Mouse (Mus musculus) liver, embryonic 15.5 days (tissue): ENCODE measurements around the gene Coro1b. TPM values are rescaled to one million over a fixed set of nuclear protein-coding genes. Genes with fewer than 3 reads are reported as not detected.
A peak's percentile ranks its signal among the peaks of the same experiment; 100 is the strongest.
"Not testable (repeated sequence)": the region's sequence is repeated elsewhere in the genome, so short reads cannot be mapped to it uniquely, and the experiment has no call there.

Source experiments
- ATAC-seq: fragments of 200-750 bp; cut with Nextera tagmentation; 2 replicates; pipeline ENCODE4 v1.8.0; 2017; ENCODE audit warnings: moderate number of reproducible peaks, mild to moderate bottlenecking, moderate library complexity; ENCODE audit not compliant: insufficient read depth
- H3K27ac ChIP-seq: fragments of 300-500 bp; sonication (generic); replicated peaks from 2 replicates; pipeline ENCODE4 v1.5.1; 2015; ENCODE audit warnings: mild to moderate bottlenecking, inconsistent platforms
- H3K27me3 ChIP-seq: fragments of 300-500 bp; sonication (generic); 2 replicates; pipeline ENCODE4 v1.6.1; 2015; ENCODE audit warnings: mild to moderate bottlenecking, inconsistent platforms
- H3K36me3 ChIP-seq: fragments of 300-500 bp; sonication (generic); replicated peaks from 2 replicates; pipeline ENCODE4 v1.6.1; 2015; ENCODE audit warnings: moderate library complexity, mild to moderate bottlenecking, inconsistent platforms
- H3K4me1 ChIP-seq: fragments of 300-500 bp; sonication (generic); replicated peaks from 2 replicates; pipeline ENCODE4 v1.6.1; 2015; ENCODE audit warnings: inconsistent platforms
- H3K4me2 ChIP-seq: fragments of 300-500 bp; sonication (generic); 2 replicates; pipeline ENCODE4 v1.6.1; 2015; ENCODE audit warnings: moderate library complexity, mild to moderate bottlenecking, inconsistent platforms
- H3K4me3 ChIP-seq: fragments of 300-500 bp; sonication (generic); replicated peaks from 2 replicates; pipeline ENCODE4 v1.5.1; 2015; ENCODE audit warnings: mild to moderate bottlenecking, inconsistent platforms
- H3K9ac ChIP-seq: fragments of 300-500 bp; sonication (generic); 2 replicates; pipeline ENCODE4 v1.6.1; 2015; ENCODE audit warnings: moderate library complexity, mild to moderate bottlenecking, inconsistent platforms
- H3K9me3 ChIP-seq: fragments of 300-500 bp; sonication (generic); replicated peaks from 2 replicates; pipeline ENCODE4 v1.6.1; 2016; ENCODE audit warnings: inconsistent platforms
- WGBS: fragments of 180-500 bp; shearing (Covaris S2); methylation state at CpG from one replicate; pipeline ENCODE4 v1.1.7; 2015; ENCODE audit warnings: mixed read lengths; ENCODE audit not compliant: insufficient replicate concordance; 5-methylcytosine and 5-hydroxymethylcytosine counted together
- polyA plus RNA-seq: library from polyadenylated mRNA; unstranded; fragments of >200 nt; fragmentation: Nextera tagmentation; extraction: Ambion mirVana; gene quantifications from 2 replicates; pipeline ENCODE4 v1.2.1, GENCODE M21; 2015

Gene Coro1b
- polyA plus RNA-seq, 1 experiment from 2014 or later: 71.8 TPM

DNA sequence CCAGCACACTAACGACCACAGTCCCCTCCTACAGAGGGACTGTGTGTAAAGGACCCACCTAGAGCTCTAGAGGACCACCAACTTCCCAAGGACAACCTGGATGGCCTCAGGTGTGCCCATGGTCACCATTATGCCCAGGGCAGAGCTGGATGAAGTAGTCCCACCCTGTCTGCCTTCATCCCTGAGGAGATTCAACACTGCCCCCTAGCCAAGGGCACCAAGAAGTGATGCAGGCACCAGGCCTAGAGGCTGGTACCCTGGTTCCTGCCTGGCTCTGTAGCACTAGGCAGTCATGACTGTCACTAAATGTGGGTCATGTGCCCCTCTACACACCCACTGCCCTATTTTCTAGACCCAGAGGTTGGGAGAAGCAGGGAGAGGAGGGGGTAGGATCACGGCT is 16.7 kb upstream of the Coro1b start:
- Histone ChIP-seq H3K27ac (peak overlapping the region; percentile 87), H3K27me3 (peaks cover 3% of the 10 kb centered on the region), H3K9me3 (no peaks in the 10 kb centered on the region), H3K36me3 (peaks cover 55% of the 10 kb centered on the region), H3K4me2 (peak overlapping the region; percentile 85), H3K4me3 (peak overlapping the region; percentile 69), H3K4me1 (peaks cover 66% of the 10 kb centered on the region), H3K9ac (peak overlapping the region; percentile 74)
- WGBS: 61% methylated on average over 2 of the region's 2 CpGs
- ATAC-seq: peak; percentile 35

DNA sequence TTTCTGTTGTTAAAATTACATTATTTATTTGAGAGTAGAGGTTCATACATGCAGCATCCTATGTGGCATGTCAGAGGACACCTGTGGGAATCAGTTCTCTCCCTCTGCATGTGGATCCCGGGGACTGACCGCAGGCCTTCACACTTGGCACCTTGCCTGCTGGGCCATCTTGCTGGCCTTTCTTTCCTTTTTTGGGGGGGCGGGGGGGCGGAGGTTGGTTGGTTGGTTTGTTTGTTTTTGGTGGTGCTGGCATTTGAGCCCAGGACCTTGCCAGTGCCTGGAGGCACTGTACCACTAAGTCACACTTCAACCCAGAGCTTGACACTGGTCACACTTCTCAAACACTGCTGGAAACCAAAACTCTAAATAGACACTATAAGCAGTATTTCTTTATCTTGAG is 14.1 kb upstream of the Coro1b start:
- WGBS: 85% methylated on average over 4 of the region's 4 CpGs
- H3K27ac ChIP-seq: no peak overlapping the region
- no peak for ATAC-seq
- H3K27me3 ChIP-seq: peaks cover 15% of the 10 kb centered on the region
- H3K4me3 ChIP-seq: no peak overlapping the region
- H3K4me2 ChIP-seq: no peak overlapping the region
- H3K4me1 ChIP-seq: peaks cover 50% of the 10 kb centered on the region
- no peak overlapping the region for H3K9ac ChIP-seq
- H3K36me3 ChIP-seq: peaks cover 35% of the 10 kb centered on the region
- H3K9me3 ChIP-seq: no peaks in the 10 kb centered on the region

DNA sequence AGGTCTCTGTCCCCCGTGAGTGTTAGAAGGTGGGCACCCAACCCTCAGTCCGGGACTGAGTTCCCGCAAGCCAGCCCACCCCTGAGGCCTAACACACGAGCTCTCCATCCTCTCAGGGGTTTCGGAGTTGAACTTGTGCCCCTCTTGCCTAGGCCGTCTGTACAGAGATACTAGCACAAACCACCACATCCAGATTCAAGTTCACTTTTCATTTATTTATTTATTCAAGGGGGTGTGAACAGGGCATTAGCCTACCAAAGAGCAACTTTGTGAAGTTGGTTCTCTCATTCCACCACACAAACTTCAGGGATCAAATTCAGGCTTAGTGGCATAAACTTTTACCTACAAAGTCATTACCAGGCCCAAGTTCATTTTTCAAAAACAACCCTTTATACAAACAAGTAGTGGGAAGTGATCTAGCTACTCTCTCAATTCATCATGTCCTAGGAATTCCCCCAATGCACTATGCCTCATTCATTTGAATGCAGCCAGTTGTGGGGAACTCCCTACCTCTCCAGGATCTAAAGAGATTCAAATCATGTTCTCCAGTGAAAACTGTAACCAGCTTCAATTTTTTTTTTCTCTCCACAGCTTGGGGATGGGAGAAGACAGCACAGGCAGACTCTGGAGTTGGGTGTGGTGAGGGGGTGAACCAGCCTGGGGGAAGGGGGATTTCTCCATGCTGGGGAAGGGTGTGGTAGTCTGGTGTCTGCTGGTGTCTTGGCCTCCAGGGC is 13.0 kb upstream of the Coro1b start:
- not testable (repeated sequence) for H3K4me3 ChIP-seq, ATAC-seq, H3K9me3 ChIP-seq, H3K27ac ChIP-seq
- H3K27me3 ChIP-seq: peaks cover 21% of the 10 kb centered on the region
- H3K4me2 ChIP-seq: peak overlapping the region; percentile 54; the same call in 1 of the 2 replicates
- H3K9ac ChIP-seq: 0 out of 2 replicates have a peak overlapping the region, but pooled peaks have one; percentile 2
- H3K4me1 ChIP-seq: peaks cover 40% of the 10 kb centered on the region
- WGBS: 80% methylated on average over 6 of the region's 6 CpGs
- H3K36me3 ChIP-seq: peaks cover 26% of the 10 kb centered on the region

DNA sequence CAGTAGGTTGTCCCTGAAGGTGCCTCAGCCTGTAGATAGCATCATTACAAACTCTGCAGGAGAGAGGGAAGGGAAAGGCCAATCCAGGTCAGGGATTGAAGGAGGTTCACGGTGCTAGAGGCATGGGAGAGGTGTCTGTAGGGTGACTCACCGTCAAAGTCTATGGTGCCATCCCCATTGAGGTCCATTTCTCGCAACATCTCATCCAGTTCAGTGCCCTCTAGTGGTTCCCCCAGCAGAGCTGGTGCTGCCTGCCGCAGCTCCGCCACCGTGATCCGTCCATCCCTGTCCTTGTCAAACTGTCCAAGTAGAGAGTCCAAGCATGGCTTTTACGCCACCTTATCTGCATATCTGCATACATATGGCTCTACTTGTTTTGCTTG is 12.5 kb upstream of the Coro1b start:
- H3K4me2 ChIP-seq: peak overlapping the region; percentile 54
- 16% methylated on average over 8 of the region's 8 CpGs for WGBS

DNA sequence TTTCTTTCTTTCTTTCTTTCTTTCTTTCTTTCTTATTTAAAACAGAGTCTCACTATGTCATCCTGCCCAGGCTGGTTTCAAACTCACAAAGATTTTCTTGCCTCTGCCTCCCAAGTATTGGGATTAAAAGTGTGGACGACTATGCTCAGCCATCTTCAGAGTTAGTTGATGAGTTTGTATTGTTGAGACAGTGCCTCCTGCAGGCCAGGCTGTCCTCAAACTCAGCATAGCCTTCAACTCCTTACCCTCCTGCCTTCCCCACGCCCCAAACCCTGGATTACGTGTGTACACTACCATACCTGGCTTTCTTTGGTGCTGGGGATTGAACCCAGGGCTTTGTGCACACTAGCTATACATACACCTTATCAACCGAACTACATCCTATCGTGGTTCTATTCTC is 12.0 kb upstream of the Coro1b start:
- H3K36me3 ChIP-seq: peaks cover 19% of the 10 kb centered on the region
- H3K9me3 ChIP-seq: no peaks in the 10 kb centered on the region
- H3K4me2 ChIP-seq: no peak overlapping the region
- ATAC-seq: peak; percentile 50; the same call in 1 of the 2 replicates
- H3K4me3 ChIP-seq: no peak overlapping the region
- H3K9ac ChIP-seq: no peak overlapping the region
- peaks cover 29% of the 10 kb centered on the region for H3K27me3 ChIP-seq
- H3K4me1 ChIP-seq: peaks cover 29% of the 10 kb centered on the region
- 68% methylated on average over 5 of the region's 5 CpGs for WGBS
- H3K27ac ChIP-seq: no peak overlapping the region

More for the DNA sequence above, 12.5 kb upstream of the Coro1b start:
- ATAC-seq: peak; percentile 53
- Histone ChIP-seq H3K4me1 (peaks cover 34% of the 10 kb centered on the region), H3K36me3 (peaks cover 24% of the 10 kb centered on the region), H3K27me3 (peaks cover 24% of the 10 kb centered on the region)
- not testable (repeated sequence) for H3K27ac ChIP-seq, H3K9ac ChIP-seq, H3K9me3 ChIP-seq, H3K4me3 ChIP-seq

DNA sequence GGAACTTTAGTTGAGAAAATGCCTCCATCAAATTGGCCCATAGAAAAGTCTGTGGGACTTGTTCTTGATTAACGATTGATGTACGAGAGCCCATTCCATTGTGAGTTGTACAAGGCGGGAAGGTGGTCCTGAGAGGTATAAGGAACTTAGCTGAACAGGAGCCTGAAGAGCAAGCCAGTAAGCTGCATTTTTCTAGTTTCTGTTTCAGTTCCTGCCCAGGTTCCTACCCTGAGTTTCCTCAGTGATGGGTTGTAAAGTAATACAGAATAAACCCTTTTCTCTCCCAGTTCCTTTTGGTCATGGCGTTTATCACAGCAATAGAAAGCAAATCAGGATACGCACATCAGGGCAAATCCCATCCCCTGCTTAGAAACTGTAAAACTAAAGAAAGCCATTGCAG is 10.5 kb upstream of the Coro1b start:
- H3K27ac ChIP-seq: no peak overlapping the region
- no peak overlapping the region for H3K4me2 ChIP-seq
- no peak overlapping the region for H3K4me3 ChIP-seq
- H3K9ac ChIP-seq: no peak overlapping the region
- peaks cover 4% of the 10 kb centered on the region for H3K36me3 ChIP-seq
- no peaks in the 10 kb centered on the region for H3K9me3 ChIP-seq
- peaks cover 35% of the 10 kb centered on the region for H3K27me3 ChIP-seq
- 68% methylated on average over 5 of the region's 5 CpGs for WGBS
- ATAC-seq: no peak
- peaks cover 17% of the 10 kb centered on the region for H3K4me1 ChIP-seq

DNA sequence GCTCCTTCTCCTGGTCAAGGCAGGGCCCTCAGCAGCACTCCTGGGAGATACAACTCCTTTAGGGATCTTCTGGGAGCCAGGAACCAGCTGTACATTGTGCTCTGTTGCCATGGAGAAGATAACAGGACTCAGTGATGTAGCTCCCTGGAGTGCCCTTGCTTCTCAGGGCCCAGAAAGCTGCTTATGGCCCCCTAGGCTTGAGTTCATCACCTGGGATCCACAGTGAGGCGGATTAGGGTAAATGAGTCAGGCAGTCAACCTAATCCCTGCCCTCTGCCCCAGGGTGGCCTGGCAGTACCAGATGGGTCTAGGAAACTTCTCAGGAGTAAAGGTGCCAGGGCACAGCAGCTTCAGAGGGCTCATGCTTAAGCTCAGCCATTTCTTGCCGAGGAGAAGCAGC is 9.0 kb upstream of the Coro1b start, which contains the start of gene Gpr152:
Gene Gpr152 (plus strand): TSS at position 342 of the 400 bp plus-strand sequence.
- peaks cover 22% of the 10 kb centered on the region for H3K4me1 ChIP-seq
- no peak within 1 kb of the TSS for H3K4me3 ChIP-seq
- H3K9me3 ChIP-seq: no peaks in the 10 kb centered on the region
- H3K9ac ChIP-seq: no peak within 1 kb of the TSS
- WGBS: 63% methylated on average over 2 of the region's 2 CpGs
- no peaks in the 10 kb centered on the region for H3K36me3 ChIP-seq
- ATAC-seq: no peak
- H3K4me2 ChIP-seq: no peak within 1 kb of the TSS
- H3K27ac ChIP-seq: no peak within 1 kb of the TSS
- H3K27me3 ChIP-seq: peaks cover 35% of the 10 kb centered on the region

DNA sequence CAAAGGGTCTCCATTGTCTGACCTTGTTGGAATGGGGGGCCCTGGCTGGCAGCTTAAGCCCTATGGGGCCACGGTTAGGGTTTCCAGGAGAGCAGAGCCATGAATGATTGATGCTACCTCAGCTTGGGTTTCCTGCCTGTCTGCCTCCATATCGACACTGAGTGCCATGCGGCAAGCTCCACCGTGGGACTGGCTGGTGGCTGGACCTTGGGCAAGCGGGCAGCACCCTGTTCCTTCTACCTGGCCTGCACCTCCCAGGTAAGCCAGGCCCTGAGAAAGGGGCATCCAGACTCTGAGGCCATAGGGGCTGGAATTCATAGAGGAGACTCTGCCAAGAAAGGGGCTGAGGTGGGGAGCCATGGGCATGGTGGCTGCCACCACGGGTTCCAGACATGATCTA is 8.3 kb upstream of the Coro1b start:
- H3K9ac ChIP-seq: no peak overlapping the region
- no peak overlapping the region for H3K4me3 ChIP-seq
- peaks cover 23% of the 10 kb centered on the region for H3K4me1 ChIP-seq
- peaks cover 35% of the 10 kb centered on the region for H3K27me3 ChIP-seq
- no peak overlapping the region for H3K4me2 ChIP-seq
- 55% methylated on average over 6 of the region's 6 CpGs for WGBS
- no peak overlapping the region for H3K27ac ChIP-seq
- no peak for ATAC-seq
- no peaks in the 10 kb centered on the region for H3K36me3 ChIP-seq
- no peaks in the 10 kb centered on the region for H3K9me3 ChIP-seq

DNA sequence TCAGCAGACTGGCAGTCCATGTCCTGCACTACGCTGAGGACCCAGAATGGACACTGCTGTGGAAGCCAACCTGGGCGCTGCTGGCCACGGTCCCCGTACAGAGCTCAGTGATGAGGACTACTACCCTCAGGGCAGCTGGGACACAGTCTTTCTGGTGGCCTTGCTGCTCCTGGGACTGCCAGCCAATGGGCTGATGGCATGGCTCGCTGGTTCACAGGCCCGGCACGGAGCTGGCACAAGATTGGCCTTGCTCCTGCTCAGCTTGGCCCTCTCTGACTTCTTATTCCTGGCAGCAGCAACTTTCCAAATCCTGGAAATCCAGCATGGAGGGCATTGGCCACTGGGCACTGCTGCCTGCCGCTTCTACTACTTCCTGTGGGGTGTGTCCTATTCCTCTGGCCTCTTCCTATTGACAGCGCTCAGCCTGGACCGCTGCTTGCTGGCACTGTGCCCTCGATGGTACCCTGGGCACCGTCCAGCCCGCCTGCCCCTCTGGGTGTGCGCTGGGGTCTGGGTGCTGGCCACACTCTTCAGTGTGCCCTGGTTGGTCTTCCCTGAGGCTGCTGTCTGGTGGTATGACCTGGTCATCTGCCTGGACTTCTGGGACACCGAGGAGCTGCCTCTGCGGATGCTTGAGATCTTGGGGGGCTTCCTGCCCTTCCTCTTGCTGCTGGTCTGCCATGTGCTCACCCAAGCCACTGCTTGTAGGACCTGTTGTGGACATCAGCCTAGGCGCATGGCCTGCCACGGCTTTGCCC is 5.8 kb upstream of the Coro1b start:
- H3K9ac ChIP-seq: no peak overlapping the region
- H3K27ac ChIP-seq: no peak overlapping the region
- peaks cover 30% of the 10 kb centered on the region for H3K4me1 ChIP-seq
- no peak overlapping the region for H3K4me2 ChIP-seq
- H3K9me3 ChIP-seq: no peaks in the 10 kb centered on the region
- H3K27me3 ChIP-seq: peaks cover 25% of the 10 kb centered on the region
- no peak overlapping the region for H3K4me3 ChIP-seq
- ATAC-seq: no peak
- H3K36me3 ChIP-seq: no peaks in the 10 kb centered on the region
- 80% methylated on average over 18 of the region's 18 CpGs for WGBS

DNA sequence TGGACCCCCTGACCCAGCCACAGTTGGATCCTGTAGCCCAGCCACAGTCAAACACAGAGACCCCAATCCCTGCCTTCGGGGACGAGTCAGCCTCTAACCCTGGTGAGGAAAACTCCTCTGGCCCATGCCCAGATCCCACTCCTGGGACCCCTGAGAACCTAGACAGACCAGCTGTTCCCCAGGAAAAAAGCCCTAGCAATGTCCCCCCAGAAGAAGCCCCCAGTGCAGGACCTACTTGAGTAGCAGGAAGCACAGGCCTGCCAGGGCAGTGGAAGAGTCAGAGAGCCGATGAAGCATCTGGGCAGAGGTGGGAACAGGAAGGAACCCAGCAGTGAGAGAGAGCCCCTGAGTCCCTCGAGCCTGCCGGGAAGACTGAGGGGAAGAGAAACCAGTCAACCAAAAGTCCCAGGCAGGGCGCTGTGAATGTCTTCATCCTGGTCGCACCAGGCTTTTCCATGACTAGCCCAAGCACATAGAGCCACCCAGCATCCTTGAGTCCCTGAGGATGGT is 4.6 kb upstream of the Coro1b start, which contains the start of gene Cabp4:
Gene Cabp4 (minus strand): TSS at position 275 of the 510 bp plus-strand sequence.
- H3K36me3 ChIP-seq: no peaks in the 10 kb centered on the region
- H3K27me3 ChIP-seq: peaks cover 25% of the 10 kb centered on the region
- H3K27ac ChIP-seq: no peak within 1 kb of the TSS; the same call in 1 of the 2 replicates
- no peak within 1 kb of the TSS for H3K4me2 ChIP-seq
- 55% methylated on average over 7 of the region's 7 CpGs for whole genome bisulfite sequencing
- H3K9me3 ChIP-seq: no peaks in the 10 kb centered on the region
- H3K4me1 ChIP-seq: peaks cover 38% of the 10 kb centered on the region
- ATAC-seq: no peak
- no peak within 1 kb of the TSS for H3K4me3 ChIP-seq
- no peak within 1 kb of the TSS for H3K9ac ChIP-seq
